Mouse (Mus musculus) cerebellum, postnatal 14 days (tissue): ENCODE results near the gene Zcwpw1.
"Not testable (repeated sequence)": the region's sequence is repeated elsewhere in the genome, so short reads cannot be mapped to it uniquely, and the experiment has no call there.

ENCODE experiments used
- DNase-seq, 2 experiments: peaks; one replicate each; pipeline ENCODE4 v3.0.0; 2021; ENCODE audit warnings: mixed read lengths in 2 of 2

Gene Zcwpw1

GRCm38 (mm10) chr5:137836611-137837010 is 49.0 kb downstream of the Zcwpw1 start:
- no peak for DNase-seq

GRCm38 (mm10) chr5:137837110-137837509 is 49.5 kb downstream of the Zcwpw1 start:
- not testable (repeated sequence) for DNase-seq

- not testable (repeated sequence) for DNase-seq
Measured at GRCm38 (mm10) chr5:137850313-137850712, 62.7 kb downstream of the Zcwpw1 start.

- DNase-seq = not testable (repeated sequence)
Measured at GRCm38 (mm10) chr5:137854907-137855306, 67.3 kb downstream of the Zcwpw1 start.

- not testable (repeated sequence) for DNase-seq
Measured at GRCm38 (mm10) chr5:137856870-137857269, 69.3 kb downstream of the Zcwpw1 start.

- DNase-seq = not testable (repeated sequence)
Measured at GRCm38 (mm10) chr5:137857960-137858710, 70.5 kb downstream of the Zcwpw1 start, which contains the start of gene Pilrb1. Gene Pilrb1, minus strand, starts transcription at chr5:137858106.

- DNase-seq = not testable (repeated sequence)
Measured at GRCm38 (mm10) chr5:137864008-137864407, 76.4 kb downstream of the Zcwpw1 start.

GRCm38 (mm10) chr5:137868600-137868999 is 81.0 kb downstream of the Zcwpw1 start:
- DNase-seq = not testable (repeated sequence)

- DNase-seq = not testable (repeated sequence)
Measured at GRCm38 (mm10) chr5:137871644-137872380, 84.2 kb downstream of the Zcwpw1 start, which contains the start of gene Pilrb2. Gene Pilrb2, minus strand, starts transcription at chr5:137871815.
